Mouse (Mus musculus): ENCODE data around the gene Casc3. TPM values are rescaled to one million over a fixed set of nuclear protein-coding genes. Genes with fewer than 3 reads are reported as not detected.

Casc3 gene
- polyA plus RNA-seq (2016; fragmentation: Nextera tagmentation; extraction: Ambion mirVana), result 29.5 and 37.2 TPM in 2 replicates

- peaks cover 22% of the 10 kb centered on the region for H3K4me1 ChIP-seq
- no peak for DNase-seq (ENCODE audit: low spot score)
- no peaks in the 10 kb centered on the region for H3K27me3 ChIP-seq (ENCODE audit: insufficient read depth, poor library complexity, severe bottlenecking)
- H3K27ac ChIP-seq, result no peak within 1 kb of the TSS
- 93% methylated on average over 5 of the region's 5 CpGs for WGBS
- H3K36me3 ChIP-seq, result peaks cover 82% of the 10 kb centered on the region
- H3K9me3 ChIP-seq, result no peaks in the 10 kb centered on the region
- no peak within 1 kb of the TSS for H3K4me3 ChIP-seq
Measured at GRCm38 (mm10) chr11:98804605-98805004, at the start of gene Casc3. TSS of gene Casc3 (plus strand) at chr11:98804905.

- Histone ChIP-seq H3K27me3 (ENCODE audit: insufficient read depth, poor library complexity, severe bottlenecking) (no peaks in the 10 kb centered on the region), H3K4me3 (0 out of 2 replicates have a peak overlapping the region, but pooled peaks have one; percentile 15), H3K4me1 (peaks cover 59% of the 10 kb centered on the region), H3K9me3 (no peaks in the 10 kb centered on the region), H3K36me3 (peaks cover 58% of the 10 kb centered on the region), H3K27ac (peak overlapping the region; percentile 60)
- WGBS, result 79% methylated on average over 6 of the region's 6 CpGs
- DNase-seq (ENCODE audit: low spot score), result no peak
Measured at GRCm38 (mm10) chr11:98755726-98756380, 48.9 kb upstream of the Casc3 start.

GRCm38 (mm10) chr11:98756711-98757110 lies 48.0 kb upstream of the Casc3 start:
- 71% methylated on average over 12 of the region's 12 CpGs for WGBS
- peak overlapping the region; percentile 70 for H3K27ac ChIP-seq
- peaks cover 65% of the 10 kb centered on the region for H3K36me3 ChIP-seq
- H3K27me3 ChIP-seq (ENCODE audit: insufficient read depth, poor library complexity, severe bottlenecking), result no peaks in the 10 kb centered on the region
- H3K4me3 ChIP-seq, result no peak overlapping the region
- DNase-seq (ENCODE audit: low spot score), result no peak
- H3K9me3 ChIP-seq, result no peaks in the 10 kb centered on the region
- H3K4me1 ChIP-seq, result peaks cover 51% of the 10 kb centered on the region

GRCm38 (mm10) chr11:98761939-98762338 lies 42.8 kb upstream of the Casc3 start:
- DNase-seq (ENCODE audit: low spot score), result no peak
- peaks cover 24% of the 10 kb centered on the region for H3K4me1 ChIP-seq
- 89% methylated on average over 4 of the region's 4 CpGs for WGBS
- no peak overlapping the region for H3K27ac ChIP-seq
- H3K9me3 ChIP-seq, result no peaks in the 10 kb centered on the region
- no peak overlapping the region for H3K4me3 ChIP-seq
- peaks cover 75% of the 10 kb centered on the region for H3K36me3 ChIP-seq
- no peaks in the 10 kb centered on the region for H3K27me3 ChIP-seq (ENCODE audit: insufficient read depth, poor library complexity, severe bottlenecking)

- Histone ChIP-seq H3K4me3 (no peak overlapping the region), H3K36me3 (peaks cover 67% of the 10 kb centered on the region), H3K27me3 (ENCODE audit: insufficient read depth, poor library complexity, severe bottlenecking) (no peaks in the 10 kb centered on the region), H3K9me3 (no peaks in the 10 kb centered on the region), H3K4me1 (peaks cover 34% of the 10 kb centered on the region), H3K27ac (no peak overlapping the region)
- no peak for DNase-seq (ENCODE audit: low spot score)
- 59% methylated on average over 17 of the region's 17 CpGs for WGBS
Measured at GRCm38 (mm10) chr11:98762756-98763501, 41.8 kb upstream of the Casc3 start.

- no peaks in the 10 kb centered on the region for H3K27me3 ChIP-seq (ENCODE audit: insufficient read depth, poor library complexity, severe bottlenecking)
- peaks cover 40% of the 10 kb centered on the region for H3K4me1 ChIP-seq
- WGBS, result 87% methylated on average over 8 of the region's 8 CpGs
- no peak for DNase-seq (ENCODE audit: low spot score)
- no peak overlapping the region for H3K27ac ChIP-seq
- peaks cover 63% of the 10 kb centered on the region for H3K36me3 ChIP-seq
- no peak overlapping the region for H3K4me3 ChIP-seq
- H3K9me3 ChIP-seq, result no peaks in the 10 kb centered on the region
Measured at GRCm38 (mm10) chr11:98763502-98763861, 41.2 kb upstream of the Casc3 start.

GRCm38 (mm10) chr11:98764091-98764490 lies 40.6 kb upstream of the Casc3 start:
- H3K9me3 ChIP-seq, result no peaks in the 10 kb centered on the region
- DNase-seq (ENCODE audit: low spot score), result no peak
- peaks cover 63% of the 10 kb centered on the region for H3K36me3 ChIP-seq
- H3K27me3 ChIP-seq (ENCODE audit: insufficient read depth, poor library complexity, severe bottlenecking), result no peaks in the 10 kb centered on the region
- no peak overlapping the region; the same call in 1 of the 2 replicates for H3K27ac ChIP-seq
- H3K4me1 ChIP-seq, result peaks cover 46% of the 10 kb centered on the region
- no peak overlapping the region for H3K4me3 ChIP-seq
- 77% methylated on average over 18 of the region's 18 CpGs for WGBS

- Histone ChIP-seq H3K4me3 (no peak overlapping the region), H3K4me1 (peaks cover 52% of the 10 kb centered on the region), H3K36me3 (peaks cover 64% of the 10 kb centered on the region), H3K27me3 (ENCODE audit: insufficient read depth, poor library complexity, severe bottlenecking) (no peaks in the 10 kb centered on the region), H3K9me3 (no peaks in the 10 kb centered on the region), H3K27ac (no peak overlapping the region)
- no peak for DNase-seq (ENCODE audit: low spot score)
Measured at GRCm38 (mm10) chr11:98764746-98765145, 40.0 kb upstream of the Casc3 start.

GRCm38 (mm10) chr11:98765421-98766309 lies 39.0 kb upstream of the Casc3 start:
- WGBS, result 53% methylated on average over 9 of the region's 9 CpGs
- H3K27me3 ChIP-seq (ENCODE audit: insufficient read depth, poor library complexity, severe bottlenecking), result no peaks in the 10 kb centered on the region
- peaks cover 65% of the 10 kb centered on the region for H3K36me3 ChIP-seq
- peaks cover 62% of the 10 kb centered on the region for H3K4me1 ChIP-seq
- H3K9me3 ChIP-seq, result no peaks in the 10 kb centered on the region
- no peak for DNase-seq (ENCODE audit: low spot score)
- peak overlapping the region; percentile 91 for H3K27ac ChIP-seq
- H3K4me3 ChIP-seq, result 0 out of 2 replicates have a peak overlapping the region, but pooled peaks have one; percentile 13

- Histone ChIP-seq H3K27ac (peak overlapping the region; percentile 91), H3K36me3 (peaks cover 66% of the 10 kb centered on the region), H3K9me3 (no peaks in the 10 kb centered on the region), H3K4me3 (0 out of 2 replicates have a peak overlapping the region, but pooled peaks have one; percentile 57), H3K27me3 (ENCODE audit: insufficient read depth, poor library complexity, severe bottlenecking) (no peaks in the 10 kb centered on the region), H3K4me1 (peaks cover 68% of the 10 kb centered on the region)
- DNase-seq (ENCODE audit: low spot score), result no peak
- WGBS, result 43% methylated on average over 2 of the region's 2 CpGs
Measured at GRCm38 (mm10) chr11:98766346-98766745, 38.4 kb upstream of the Casc3 start.

GRCm38 (mm10) chr11:98766816-98767215 lies 37.9 kb upstream of the Casc3 start:
- DNase-seq (ENCODE audit: low spot score), result no peak
- WGBS, result 58% methylated on average over 5 of the region's 5 CpGs
- Histone ChIP-seq H3K4me1 (peaks cover 73% of the 10 kb centered on the region), H3K9me3 (no peaks in the 10 kb centered on the region), H3K4me3 (peak overlapping the region; percentile 57), H3K27me3 (ENCODE audit: insufficient read depth, poor library complexity, severe bottlenecking) (no peaks in the 10 kb centered on the region), H3K27ac (peak overlapping the region; percentile 91), H3K36me3 (peaks cover 63% of the 10 kb centered on the region)

GRCm38 (mm10) chr11:98767276-98767675 lies 37.4 kb upstream of the Casc3 start:
- DNase-seq (ENCODE audit: low spot score), result peak; percentile 89

More at GRCm38 (mm10) chr11:98767276-98767675, 37.4 kb upstream of the Casc3 start:
- Histone ChIP-seq H3K4me1 (peaks cover 78% of the 10 kb centered on the region), H3K9me3 (no peaks in the 10 kb centered on the region), H3K36me3 (peaks cover 59% of the 10 kb centered on the region), H3K27me3 (ENCODE audit: insufficient read depth, poor library complexity, severe bottlenecking) (no peaks in the 10 kb centered on the region), H3K27ac (peak overlapping the region; percentile 91), H3K4me3 (peak overlapping the region; percentile 57)
- WGBS, result 10% methylated on average over 9 of the region's 9 CpGs

All from heart, embryonic 10.5 days (tissue).